ENCODE assay signal across 12 mouse cellular contexts in genomic region chr8:70558334-70558733, GRCm38 (mm10). TPM values are rescaled to one million over a fixed set of nuclear protein-coding genes. Genes with fewer than 3 reads are reported as not detected.
DNase-seq lines count a peak whose midpoint lies in the region; ATAC-seq and TF ChIP-seq lines count a peak whose summit lies in the region.
"Had no signal": no experiment of that assay in that cellular context is flagged by ENCODE, and none has a peak within 500 bp of the region (broad histone marks: within the 10 kb centered on the region; RNA-seq: fewer than 3 reads in every experiment).

No protein-coding gene starts in this region.

- H3K4me2 ChIP-seq in intestine, postnatal 0 days (replicated peaks; ENCODE audit: low read depth): no peak overlapping the region
- no peak overlapping the region for H3K4me2 ChIP-seq in intestine, embryonic 16.5 days (ENCODE audit: low read depth, low read length)
- H3K4me2 ChIP-seq in limb, embryonic 15.5 days: no peak overlapping the region
- H3K4me2 ChIP-seq: intestine, embryonic 15.5 days had no signal

- H3K36me3 ChIP-seq in intestine, postnatal 0 days (ENCODE audit: control insufficient read depth, insufficient read depth): no peaks in the 10 kb centered on the region; the same call in 1 of the 2 replicates
- H3K36me3 ChIP-seq in intestine, embryonic 16.5 days (ENCODE audit: control insufficient read depth, insufficient read depth, low read length): no peaks in the 10 kb centered on the region
- peaks cover 11% of the 10 kb centered on the region for H3K36me3 ChIP-seq in limb, embryonic 15.5 days
- H3K36me3 ChIP-seq: intestine, embryonic 15.5 days had no signal

- WGBS in intestine, postnatal 0 days: 56% methylated on average over 4 of the region's 4 CpGs
- WGBS in intestine, embryonic 16.5 days: 65% methylated on average over 4 of the region's 4 CpGs
- 5% methylated on average over 4 of the region's 4 CpGs for WGBS in bone marrow, adult 2 months
- WGBS in limb, embryonic 15.5 days: 60% methylated on average over 4 of the region's 4 CpGs

- H3K27me3 ChIP-seq in intestine, postnatal 0 days (replicated peaks; ENCODE audit: control insufficient read depth, insufficient read depth, low read length): no peaks in the 10 kb centered on the region
- no peaks in the 10 kb centered on the region for H3K27me3 ChIP-seq in intestine, embryonic 16.5 days (replicated peaks; ENCODE audit: control insufficient read depth, insufficient read depth, low read length)
- no peaks in the 10 kb centered on the region for H3K27me3 ChIP-seq in limb, embryonic 15.5 days
- H3K27me3 ChIP-seq: intestine, embryonic 15.5 days had no signal

- no peak overlapping the region for H3K27ac ChIP-seq in intestine, postnatal 0 days (ENCODE audit: low read depth, low read length)
- H3K27ac ChIP-seq in intestine, embryonic 16.5 days (ENCODE audit: low read length): no peak overlapping the region
- H3K27ac ChIP-seq in bone marrow, adult 2 months (ENCODE audit: control insufficient read depth, insufficient read depth, low read depth, low read length, poor library complexity): no peak overlapping the region
- no peak overlapping the region for H3K27ac ChIP-seq in limb, embryonic 15.5 days
- H3K27ac ChIP-seq: intestine, embryonic 15.5 days; midbrain, embryonic 10.5 days had no signal

- no peak overlapping the region; the same call in 1 of the 2 replicates for H3K9ac ChIP-seq in intestine, postnatal 0 days (ENCODE audit: low read depth, low read length)
- no peak overlapping the region for H3K9ac ChIP-seq in intestine, embryonic 16.5 days (ENCODE audit: low read depth, low read length)
- 0 out of 2 replicates have a peak overlapping the region, but pooled peaks have one; percentile 1 for H3K9ac ChIP-seq in limb, embryonic 15.5 days
- H3K9ac ChIP-seq: intestine, embryonic 15.5 days had no signal

- no peak for DNase-seq in frontal cortex, adult 2 months (ENCODE audit: extremely low spot score in 1 of 2, low spot score in 1 of 2)
- no peak for DNase-seq in adrenal gland, postnatal 36 days
- DNase-seq in Muller cell, postnatal 12 days (ENCODE audit: inconsistent ontology term): no peak
- DNase-seq: cerebellum, postnatal 10 days had no signal

- TF ChIP-seq CTCF in intestine, postnatal 0 days (IDR thresholded peaks at IDR 0.05; ENCODE audit: low read depth): peak; percentile 51
- TF ChIP-seq CTCF in bone marrow, adult 2 months (IDR thresholded peaks at IDR 0.05; ENCODE audit: control insufficient read depth, insufficient read depth, low read length): peak; percentile 30; the same call in 1 of the 2 replicates

- TF ChIP-seq POLR2A in bone marrow, adult 2 months (IDR thresholded peaks at IDR 0.05; ENCODE audit: borderline replicate concordance, control insufficient read depth, low read depth, low read length): no peak

- peaks cover 19% of the 10 kb centered on the region for H3K4me1 ChIP-seq in intestine, postnatal 0 days (replicated peaks; ENCODE audit: control insufficient read depth, insufficient read depth, low read length)
- H3K4me1 ChIP-seq in intestine, embryonic 16.5 days (ENCODE audit: control insufficient read depth, insufficient read depth, low read length): peaks cover 36% of the 10 kb centered on the region
- H3K4me1 ChIP-seq in bone marrow, adult 2 months (ENCODE audit: control insufficient read depth, insufficient read depth, low read length): peaks cover 20% of the 10 kb centered on the region
- peaks cover 35% of the 10 kb centered on the region for H3K4me1 ChIP-seq in limb, embryonic 15.5 days

- ATAC-seq in intestine, postnatal 0 days: no peak
- no peak for ATAC-seq in intestine, embryonic 16.5 days
- no peak for ATAC-seq in limb, embryonic 15.5 days (ENCODE audit: insufficient number of reproducible peaks, low FRiP score, low TSS enrichment, low read depth)
- ATAC-seq in neutrophil, adult 5-6 weeks (ENCODE audit: extremely low read depth, insufficient number of reproducible peaks, low FRiP score, poor library complexity, severe bottlenecking): peak; percentile 27; the same call in 1 of the 2 replicates
- ATAC-seq: intestine, embryonic 15.5 days had no signal

- no peak overlapping the region for H3K4me3 ChIP-seq in intestine, postnatal 0 days (ENCODE audit: low read depth, low read length)
- H3K4me3 ChIP-seq in intestine, embryonic 16.5 days (ENCODE audit: low read length): no peak overlapping the region
- H3K4me3 ChIP-seq in bone marrow, adult 2 months (replicated peaks; ENCODE audit: control insufficient read depth, low read depth, low read length): no peak overlapping the region
- no peak overlapping the region for H3K4me3 ChIP-seq in limb, embryonic 15.5 days
- H3K4me3 ChIP-seq: intestine, embryonic 15.5 days; midbrain, embryonic 10.5 days had no signal

- H3K9me3 ChIP-seq in intestine, postnatal 0 days (ENCODE audit: control insufficient read depth): no peaks in the 10 kb centered on the region
- H3K9me3 ChIP-seq in intestine, embryonic 16.5 days (ENCODE audit: control insufficient read depth, low read length): no peaks in the 10 kb centered on the region
- H3K9me3 ChIP-seq in limb, embryonic 15.5 days: no peaks in the 10 kb centered on the region
- H3K9me3 ChIP-seq: G1E; intestine, embryonic 15.5 days; midbrain, embryonic 10.5 days had no signal

RNA-seq across cellular contexts. Expression of gene Ell, which starts 19.1 kb away (rescaled TPM):
- 11.8 and 13.0 TPM in 2 replicates for polyA plus RNA-seq in intestine, postnatal 0 days (2015; fragmentation: Nextera tagmentation; extraction: Ambion mirVana)
- 16.6 and 17.7 TPM in 2 replicates for polyA plus RNA-seq in intestine, embryonic 16.5 days (2015; fragmentation: Nextera tagmentation; extraction: Ambion mirVana)
- polyA plus RNA-seq in bone marrow, adult 2 months (2011; ENCODE audit: insufficient read depth, insufficient read length, low replicate concordance, missing spikeins): 11.9 and 17.8 TPM in 2 replicates
- polyA plus RNA-seq in limb, embryonic 15.5 days (2015; fragmentation: Nextera tagmentation; extraction: Ambion mirVana): 20.4 and 21.1 TPM in 2 replicates
- 38.8 and 40.6 TPM in 2 replicates for total RNA-seq in neutrophil, adult 5-6 weeks (2017)
- 25.1 and 25.6 TPM in 2 replicates for polyA plus RNA-seq in frontal cortex, adult 2 months (2012; rRNA removed)
- total RNA-seq in adrenal gland, postnatal 36 days (2021): 10 to 100 TPM; 22.3 to 25.3 TPM

RNA-seq across cellular contexts. Expression of gene Kxd1, which starts 30.6 kb away (rescaled TPM):
- 46.4 and 52.1 TPM in 2 replicates for polyA plus RNA-seq in intestine, postnatal 0 days (2015; fragmentation: Nextera tagmentation; extraction: Ambion mirVana)
- polyA plus RNA-seq in intestine, embryonic 16.5 days (2015; fragmentation: Nextera tagmentation; extraction: Ambion mirVana): 65.3 and 67.3 TPM in 2 replicates
- 29.0 and 41.3 TPM in 2 replicates for polyA plus RNA-seq in bone marrow, adult 2 months (2011; ENCODE audit: insufficient read depth, insufficient read length, low replicate concordance, missing spikeins)
- polyA plus RNA-seq in limb, embryonic 15.5 days (2015; fragmentation: Nextera tagmentation; extraction: Ambion mirVana): 53.8 and 55.1 TPM in 2 replicates
- 47.4 and 51.6 TPM in 2 replicates for total RNA-seq in neutrophil, adult 5-6 weeks (2017)
- polyA plus RNA-seq in frontal cortex, adult 2 months (2012; rRNA removed): 60.6 and 61.4 TPM in 2 replicates
- total RNA-seq in adrenal gland, postnatal 36 days (2021): 10 to 100 TPM; 63.2 to 89.1 TPM

RNA-seq across cellular contexts. Expression of gene Fkbp8, which starts 30.8 kb away (rescaled TPM):
- polyA plus RNA-seq in intestine, postnatal 0 days (2015; fragmentation: Nextera tagmentation; extraction: Ambion mirVana): 199 and 203 TPM in 2 replicates
- polyA plus RNA-seq in intestine, embryonic 16.5 days (2015; fragmentation: Nextera tagmentation; extraction: Ambion mirVana): 320 and 328 TPM in 2 replicates
- polyA plus RNA-seq in bone marrow, adult 2 months (2011; ENCODE audit: insufficient read depth, insufficient read length, low replicate concordance, missing spikeins): 98.7 and 181 TPM in 2 replicates
- 274 and 278 TPM in 2 replicates for polyA plus RNA-seq in limb, embryonic 15.5 days (2015; fragmentation: Nextera tagmentation; extraction: Ambion mirVana)
- total RNA-seq in neutrophil, adult 5-6 weeks (2017): 185 and 192 TPM in 2 replicates
- polyA plus RNA-seq in frontal cortex, adult 2 months (2012; rRNA removed): 560 and 609 TPM in 2 replicates
- total RNA-seq in adrenal gland, postnatal 36 days (2021): 100 to 1,000 TPM; 265 to 329 TPM

RNA-seq across cellular contexts. Expression of gene Isyna1, which starts 35.8 kb away (rescaled TPM):
- 19.4 and 21.0 TPM in 2 replicates for polyA plus RNA-seq in intestine, postnatal 0 days (2015; fragmentation: Nextera tagmentation; extraction: Ambion mirVana)
- 105 and 121 TPM in 2 replicates for polyA plus RNA-seq in intestine, embryonic 16.5 days (2015; fragmentation: Nextera tagmentation; extraction: Ambion mirVana)
- polyA plus RNA-seq in bone marrow, adult 2 months (2011; ENCODE audit: insufficient read depth, insufficient read length, low replicate concordance, missing spikeins): 11.2 and 23.7 TPM in 2 replicates
- polyA plus RNA-seq in limb, embryonic 15.5 days (2015; fragmentation: Nextera tagmentation; extraction: Ambion mirVana): 111 and 123 TPM in 2 replicates
- total RNA-seq in neutrophil, adult 5-6 weeks (2017): 51.3 and 51.4 TPM in 2 replicates
- 69.0 and 81.9 TPM in 2 replicates for polyA plus RNA-seq in frontal cortex, adult 2 months (2012; rRNA removed)
- 100 to 1,000 TPM in 1 of 2 experiments, 10 to 100 TPM in 1; 98.7 to 260 TPM for total RNA-seq in adrenal gland, postnatal 36 days (2021)

RNA-seq across cellular contexts. Expression of gene Uba52, which starts 47.7 kb away (rescaled TPM):
- 805 and 863 TPM in 2 replicates for polyA plus RNA-seq in intestine, postnatal 0 days (2015; fragmentation: Nextera tagmentation; extraction: Ambion mirVana)
- polyA plus RNA-seq in intestine, embryonic 16.5 days (2015; fragmentation: Nextera tagmentation; extraction: Ambion mirVana): 991 TPM in 2 replicates
- 961 and 1,100 TPM in 2 replicates for polyA plus RNA-seq in bone marrow, adult 2 months (2011; ENCODE audit: insufficient read depth, insufficient read length, low replicate concordance, missing spikeins)
- polyA plus RNA-seq in limb, embryonic 15.5 days (2015; fragmentation: Nextera tagmentation; extraction: Ambion mirVana): 859 and 940 TPM in 2 replicates
- 720 and 1,162 TPM in 2 replicates for total RNA-seq in neutrophil, adult 5-6 weeks (2017)
- polyA plus RNA-seq in frontal cortex, adult 2 months (2012; rRNA removed): 901 and 1,108 TPM in 2 replicates
- total RNA-seq in adrenal gland, postnatal 36 days (2021): 1,000 to 10,000 TPM; 1,515 to 1,560 TPM
